Mouse (Mus musculus) forebrain, embryonic 14.5 days (tissue): ENCODE results near the gene Lcat. TPM values are rescaled to one million over a fixed set of nuclear protein-coding genes. Genes with fewer than 3 reads are reported as not detected.

Experiments
- ATAC-seq: fragments of 200-750 bp; cut with Nextera tagmentation; 2 replicates; pipeline ENCODE4 v1.8.0; 2017; ENCODE audit warnings: mild to moderate bottlenecking, moderate library complexity
- DNase-seq: peaks from one replicate; pipeline ENCODE4 v3.0.0-alpha.2; 2015; ENCODE audit warnings: low spot score
- H3K27ac ChIP-seq: fragments of 300-500 bp; sonication (generic); 2 replicates; pipeline ENCODE4 v1.5.1; 2014; ENCODE audit warnings: low read depth, mild to moderate bottlenecking, control low read depth, low read length, moderate library complexity
- H3K27me3 ChIP-seq: fragments of 300-500 bp; sonication (generic); replicated peaks from 2 replicates; pipeline ENCODE4 v1.6.1; 2014; ENCODE audit warnings: low read length, control low read depth, mixed read lengths; ENCODE audit not compliant: control insufficient read depth, insufficient read depth
- H3K36me3 ChIP-seq: fragments of 300-500 bp; sonication (generic); 2 replicates; pipeline ENCODE4 v1.6.1; 2014; ENCODE audit warnings: low read length, control low read depth; ENCODE audit not compliant: control insufficient read depth, insufficient read depth
- H3K4me1 ChIP-seq: fragments of 300-500 bp; sonication (generic); 2 replicates; pipeline ENCODE4 v1.6.1; 2014; ENCODE audit warnings: antibody characterized with exemption, low read length, control low read depth; ENCODE audit not compliant: control insufficient read depth, insufficient read depth
- H3K4me2 ChIP-seq: fragments of 300-500 bp; sonication (generic); 2 replicates; pipeline ENCODE4 v1.6.1; 2014; ENCODE audit warnings: mild to moderate bottlenecking, control low read depth, low read length
- H3K4me3 ChIP-seq: fragments of 300-500 bp; sonication (generic); 2 replicates; pipeline ENCODE4 v1.5.1; 2014; ENCODE audit warnings: low read depth, low read length, control low read depth
- H3K9ac ChIP-seq: fragments of 300-500 bp; sonication (generic); 2 replicates; pipeline ENCODE4 v1.6.1; 2014; ENCODE audit warnings: mild to moderate bottlenecking, low read length, control low read depth, moderate library complexity
- H3K9me3 ChIP-seq: fragments of 300-500 bp; sonication (generic); replicated peaks from 2 replicates; pipeline ENCODE4 v1.6.1; 2016; ENCODE audit warnings: low read length, control low read depth, mixed read lengths; ENCODE audit not compliant: control insufficient read depth
- WGBS: fragments of 180-500 bp; shearing (Covaris S2); extraction: QIAGEN DNeasy Blood & Tissue Kit; methylation state at CpG from one replicate; pipeline ENCODE4 v1.1.7; 2014; 5-methylcytosine and 5-hydroxymethylcytosine counted together
- polyA plus RNA-seq: library from polyadenylated mRNA; unstranded; fragments of >200 nt; fragmentation: Nextera tagmentation; extraction: Ambion mirVana; gene quantifications from 2 replicates; pipeline ENCODE4 v1.2.1, GENCODE M21; 2014

Gene Lcat
- polyA plus RNA-seq, 1 experiment from 2014 or later, result 0.17 TPM

- Histone ChIP-seq H3K9me3 (no peaks in the 10 kb centered on the region), H3K4me1 (peaks cover 5% of the 10 kb centered on the region; the same call in 1 of the 2 replicates), H3K27ac (peak overlapping the region; percentile 82; the same call in 1 of the 2 replicates), H3K27me3 (no peaks in the 10 kb centered on the region), H3K9ac (peak overlapping the region; percentile 98), H3K36me3 (no peaks in the 10 kb centered on the region), H3K4me3 (peak overlapping the region; percentile 93), H3K4me2 (peak overlapping the region; percentile 62)
- WGBS, result 39% methylated on average over 16 of the region's 16 CpGs
- no peak for ATAC-seq
- no peak for DNase-seq
Measured at GRCm38 (mm10) chr8:105900941-105901616, 42.1 kb downstream of the Lcat start.

DNA sequence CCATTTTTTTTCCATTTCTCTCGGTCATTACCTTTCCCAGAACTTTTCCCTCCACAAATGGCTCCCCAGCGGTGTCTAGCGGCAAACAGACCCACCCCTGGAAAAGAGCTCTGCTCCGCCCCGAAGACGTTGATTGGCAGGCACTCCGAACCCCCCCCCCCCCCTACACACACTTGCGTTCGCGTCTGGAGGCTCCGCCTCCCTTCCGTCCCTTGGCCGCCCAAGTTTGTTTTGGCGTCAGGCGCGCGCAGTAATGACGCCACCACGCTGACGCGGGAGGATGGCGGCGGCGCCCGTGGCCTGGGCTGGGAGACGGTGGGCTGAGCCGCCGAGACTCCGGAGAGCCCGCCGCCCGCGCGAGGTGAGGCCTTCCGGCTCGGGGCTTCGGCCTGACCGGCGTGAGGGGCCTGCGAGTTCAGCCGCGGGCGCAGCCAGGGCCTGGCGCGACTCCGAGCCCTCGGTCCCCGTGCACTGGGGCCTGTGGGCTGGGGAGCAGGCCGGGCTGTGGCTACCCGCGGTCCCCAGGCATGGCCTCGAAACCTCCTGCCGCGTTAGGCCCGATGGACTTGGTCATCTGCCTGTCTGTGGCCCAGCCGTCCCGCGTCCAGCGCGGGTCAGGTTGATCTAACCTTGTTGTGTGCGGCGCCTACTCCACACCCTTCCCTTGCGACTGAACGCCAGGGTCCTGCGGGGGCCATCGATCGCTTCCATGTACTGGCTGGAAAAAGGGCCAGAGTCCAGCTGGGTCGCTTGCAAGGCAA is 42.8 kb downstream of the Lcat start, which contains the start of gene Pskh1:
Gene Pskh1 (plus strand): TSS at position 262 of the 761 bp plus-strand sequence.
- H3K9ac ChIP-seq, result peak within 1 kb of the TSS; percentile 98
- no peaks in the 10 kb centered on the region for H3K27me3 ChIP-seq
- peaks cover 5% of the 10 kb centered on the region; the same call in 1 of the 2 replicates for H3K4me1 ChIP-seq
- ATAC-seq, result peak; percentile 94
- WGBS, result under 1% methylated on average over 49 of the region's 68 CpGs
- DNase-seq, result peak; percentile 96
- H3K4me3 ChIP-seq, result peak within 1 kb of the TSS; percentile 93
- H3K27ac ChIP-seq, result peak within 1 kb of the TSS; percentile 82
- no peaks in the 10 kb centered on the region for H3K9me3 ChIP-seq
- peak within 1 kb of the TSS; percentile 62 for H3K4me2 ChIP-seq
- no peaks in the 10 kb centered on the region for H3K36me3 ChIP-seq

GRCm38 (mm10) chr8:105897801-105898480 is 45.2 kb downstream of the Lcat start:
- DNase-seq (no peak), ATAC-seq (no peak)
- Histone ChIP-seq H3K4me3 (no peak overlapping the region), H3K27ac (no peak overlapping the region), H3K36me3 (peaks cover 8% of the 10 kb centered on the region; the same call in 1 of the 2 replicates), H3K4me1 (peaks cover 8% of the 10 kb centered on the region; the same call in 1 of the 2 replicates), H3K9ac (no peak overlapping the region), H3K27me3 (no peaks in the 10 kb centered on the region), H3K4me2 (no peak overlapping the region), H3K9me3 (no peaks in the 10 kb centered on the region)
- 81% methylated on average over 9 of the region's 9 CpGs for WGBS

- H3K4me2 ChIP-seq, result no peak within 1 kb of the TSS
- peak within 1 kb of the TSS; percentile 27; the same call in 1 of the 2 replicates for H3K27ac ChIP-seq
- H3K9me3 ChIP-seq, result no peaks in the 10 kb centered on the region
- ATAC-seq, result peak; percentile 90
- H3K27me3 ChIP-seq, result no peaks in the 10 kb centered on the region
- 3% methylated on average over 11 of the region's 11 CpGs for WGBS
- 0 out of 2 replicates have a peak, but pooled peaks cover 3% of the 10 kb centered on the region for H3K4me1 ChIP-seq
- H3K9ac ChIP-seq, result peak within 1 kb of the TSS; percentile 50
- no peak within 1 kb of the TSS for H3K4me3 ChIP-seq
- peaks cover 50% of the 10 kb centered on the region for H3K36me3 ChIP-seq
- peak; percentile 85 for DNase-seq
Measured at GRCm38 (mm10) chr8:105893339-105893738, 49.8 kb downstream of the Lcat start, which contains the start of gene Nrn1l. TSS of gene Nrn1l (plus strand) at chr8:105893567.

- Histone ChIP-seq H3K27me3 (no peaks in the 10 kb centered on the region), H3K4me1 (0 out of 2 replicates have a peak, but pooled peaks cover 3% of the 10 kb centered on the region), H3K4me3 (no peak overlapping the region), H3K4me2 (no peak overlapping the region), H3K27ac (no peak overlapping the region), H3K9ac (no peak overlapping the region), H3K36me3 (peaks cover 59% of the 10 kb centered on the region), H3K9me3 (no peaks in the 10 kb centered on the region)
- ATAC-seq (no peak), DNase-seq (peak; percentile 35)
- WGBS, result 91% methylated on average over 6 of the region's 6 CpGs
Measured at GRCm38 (mm10) chr8:105892432-105892831, 50.8 kb downstream of the Lcat start.

- DNase-seq (no peak), ATAC-seq (no peak)
- H3K4me2 ChIP-seq, result no peak overlapping the region
- H3K9me3 ChIP-seq, result no peaks in the 10 kb centered on the region
- no peak overlapping the region for H3K9ac ChIP-seq
- peaks cover 75% of the 10 kb centered on the region for H3K36me3 ChIP-seq
- no peak overlapping the region for H3K27ac ChIP-seq
- H3K4me3 ChIP-seq, result no peak overlapping the region
- H3K27me3 ChIP-seq, result no peaks in the 10 kb centered on the region
- 0 out of 2 replicates have a peak, but pooled peaks cover 3% of the 10 kb centered on the region for H3K4me1 ChIP-seq
- WGBS, result 89% methylated on average over 6 of the region's 6 CpGs
Measured at GRCm38 (mm10) chr8:105890870-105891269, 52.3 kb downstream of the Lcat start.

GRCm38 (mm10) chr8:105889756-105890465 is 53.3 kb downstream of the Lcat start:
- Histone ChIP-seq H3K4me1 (0 out of 2 replicates have a peak, but pooled peaks cover 3% of the 10 kb centered on the region), H3K9me3 (no peaks in the 10 kb centered on the region), H3K36me3 (peaks cover 84% of the 10 kb centered on the region), H3K27me3 (no peaks in the 10 kb centered on the region), H3K4me3 (no peak overlapping the region), H3K4me2 (no peak overlapping the region), H3K9ac (no peak overlapping the region), H3K27ac (no peak overlapping the region)
- WGBS, result 91% methylated on average over 12 of the region's 12 CpGs
- DNase-seq, result no peak
- ATAC-seq, result no peak
